Mouse (Mus musculus): ENCODE data around the gene Il23a. TPM values are rescaled to one million over a fixed set of nuclear protein-coding genes. Genes with fewer than 3 reads are reported as not detected.

Il23a gene
- polyA plus RNA-seq (2012; rRNA removed) = 0.29 and 0.61 TPM in 2 replicates

DNA sequence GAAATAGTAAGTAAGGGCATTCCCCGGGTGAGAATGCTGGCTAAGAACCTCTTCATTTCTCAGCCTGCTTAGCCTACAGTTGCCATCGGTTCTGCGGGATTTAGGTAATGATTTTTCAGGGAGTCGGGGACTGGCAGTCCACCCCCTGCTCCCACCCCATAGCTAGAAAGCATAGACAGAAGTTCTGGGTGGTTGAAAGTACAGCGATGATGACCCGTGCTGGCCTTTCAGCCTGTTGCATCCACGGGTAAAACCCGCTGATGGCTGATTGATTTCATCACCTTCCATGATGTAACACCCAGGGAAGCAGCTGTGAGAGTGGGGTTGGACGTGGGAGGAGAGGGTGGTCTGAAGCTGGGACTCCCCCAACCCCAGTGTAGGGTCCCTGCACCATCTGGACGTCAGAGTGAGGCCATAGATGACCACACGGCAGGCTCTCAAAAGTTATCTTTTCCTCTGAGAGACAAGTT is at the start of gene Il23a:
Gene Il23a, minus strand, starts transcription at position 51 of the 470 bp plus-strand sequence.

DNA sequence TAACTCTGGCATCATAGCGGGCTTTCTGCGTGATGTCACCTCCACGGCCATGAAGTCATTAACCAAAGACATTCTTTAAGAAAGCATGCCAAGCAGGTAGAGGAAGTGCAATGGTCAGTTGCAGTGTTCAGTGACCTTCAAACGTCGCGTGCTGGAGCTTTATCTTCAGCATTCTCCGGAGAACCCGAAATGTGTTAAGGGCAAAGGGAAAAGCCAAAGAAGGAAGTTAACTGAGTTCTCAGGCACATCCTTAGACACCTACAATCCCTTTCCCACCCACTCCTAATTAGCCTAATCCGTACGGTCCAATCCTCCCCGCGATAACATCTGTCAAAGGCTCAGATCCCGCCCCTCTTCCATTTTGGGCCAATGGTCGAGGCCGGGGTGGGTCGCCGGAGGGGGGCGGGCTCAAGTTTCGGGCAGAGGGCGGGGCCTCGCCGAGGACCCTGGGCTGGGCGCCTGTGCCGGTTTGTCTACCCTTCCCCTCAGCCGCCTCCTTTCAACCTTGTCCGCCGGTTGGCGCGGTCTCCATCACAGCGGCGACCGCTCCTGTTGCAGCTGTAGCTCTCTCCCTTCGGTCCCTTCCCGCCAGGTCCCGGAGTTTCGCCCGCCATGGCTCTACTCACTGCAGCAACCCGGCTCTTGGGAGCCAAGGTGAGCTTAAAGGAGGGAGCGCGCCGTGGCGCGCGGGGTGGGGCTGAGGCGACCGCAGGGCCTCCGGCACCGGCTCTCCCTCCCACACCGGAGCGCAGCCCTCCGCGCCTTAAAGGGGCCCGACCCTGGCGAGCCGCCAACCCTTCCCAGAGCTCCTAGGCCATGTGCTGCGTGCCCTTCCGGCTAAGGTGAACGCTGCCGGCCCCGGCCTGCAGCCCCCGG is 39.0 kb upstream of the Il23a start, which contains the start of gene Cs:
Gene Cs, plus strand, starts transcription at position 429 of the 876 bp plus-strand sequence.

DNA sequence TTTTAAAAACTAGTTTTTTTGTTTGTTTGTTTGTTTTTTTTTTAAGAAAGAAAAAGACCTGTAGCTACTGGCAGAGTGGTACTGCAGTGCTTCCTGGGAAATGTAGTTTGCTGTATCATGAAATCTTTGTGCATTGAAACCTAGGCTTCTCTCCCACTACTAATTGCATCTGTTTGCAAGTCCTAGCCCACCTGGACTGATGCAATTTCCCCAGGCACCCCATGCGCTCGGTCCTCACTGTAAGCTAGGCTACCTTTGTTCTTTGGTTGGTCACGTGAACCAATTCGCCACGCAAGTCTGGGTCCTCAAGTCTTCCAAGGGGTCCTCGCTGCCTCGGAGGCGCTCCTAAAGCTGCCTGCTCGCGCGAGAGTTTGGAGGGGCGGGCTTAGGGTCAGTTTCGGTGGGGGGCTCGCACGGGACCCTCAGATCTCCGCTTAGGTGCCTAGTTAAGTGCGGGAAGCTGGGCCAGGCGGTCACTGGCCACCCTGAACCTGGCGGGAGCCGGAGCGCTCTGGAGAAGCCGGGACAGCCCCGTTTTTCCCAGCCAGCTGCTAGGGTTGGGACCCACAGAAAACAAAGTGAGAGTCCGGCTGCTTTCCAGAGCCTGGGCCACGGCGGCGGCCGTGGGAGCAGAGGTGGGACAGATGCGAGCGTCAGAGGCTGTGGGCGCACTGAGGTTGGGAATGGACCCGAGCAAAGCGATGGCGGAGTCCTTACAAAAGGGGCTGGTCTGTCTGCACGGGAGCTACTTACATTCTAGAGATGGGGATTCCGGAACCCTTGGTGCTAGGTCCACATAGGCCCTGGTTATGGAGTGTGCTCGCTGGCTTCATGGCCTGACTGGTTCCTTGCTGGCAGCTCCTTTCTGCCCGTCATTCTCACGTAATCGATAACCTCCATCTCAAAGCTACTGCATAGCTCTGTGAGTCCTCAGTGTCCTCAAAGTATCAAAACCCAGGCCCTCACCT is 23.9 kb upstream of the Il23a start, which contains the start of gene Cnpy2:
Gene Cnpy2, plus strand, starts transcription at position 319 of the 968 bp plus-strand sequence.

DNA sequence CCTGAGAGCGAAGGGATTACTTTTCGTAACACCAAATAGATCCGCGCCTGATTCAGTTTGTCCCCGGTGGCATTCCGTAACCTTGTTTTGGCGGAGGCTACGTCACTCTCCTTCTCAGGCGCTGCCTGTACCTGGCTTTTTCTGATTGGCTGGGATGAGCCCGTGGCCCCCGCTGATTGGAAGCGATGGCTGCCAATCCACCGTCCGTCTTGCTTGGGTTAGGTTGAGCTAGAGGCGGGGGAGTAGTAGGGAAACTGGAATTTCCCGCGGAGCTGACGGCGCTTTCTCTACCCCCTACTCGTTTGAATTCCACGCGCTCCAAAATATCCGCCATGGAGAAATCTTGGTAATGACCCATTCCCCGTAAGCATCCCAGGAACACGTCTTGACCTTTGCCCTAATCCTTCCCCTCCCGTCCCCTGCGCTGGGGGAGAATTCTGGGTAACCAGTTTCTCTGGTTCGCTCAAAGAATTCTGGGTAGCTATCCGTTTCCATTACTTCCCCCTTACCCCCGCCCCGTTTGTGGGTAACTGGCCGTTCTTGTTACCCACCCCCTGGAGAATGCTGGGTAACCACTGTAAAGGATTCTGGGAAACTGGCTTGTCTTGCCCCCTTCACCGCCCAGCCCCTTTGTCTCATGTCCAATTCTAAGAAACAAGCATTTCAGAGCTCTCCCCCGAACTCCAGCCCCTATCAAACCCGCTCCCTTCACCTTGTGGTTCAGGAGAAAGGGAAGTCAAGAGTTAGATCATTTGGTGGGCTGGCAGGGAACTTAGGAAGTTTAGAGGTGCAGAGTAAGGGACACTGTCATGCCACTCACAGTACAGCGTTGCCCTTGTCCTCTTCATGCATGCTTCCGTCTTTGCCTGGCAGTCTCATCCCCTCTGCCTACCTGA is 4.8 kb upstream of the Il23a start, which contains the start of gene Pan2:
Gene Pan2, plus strand, starts transcription at position 210 of the 896 bp plus-strand sequence.

DNA sequence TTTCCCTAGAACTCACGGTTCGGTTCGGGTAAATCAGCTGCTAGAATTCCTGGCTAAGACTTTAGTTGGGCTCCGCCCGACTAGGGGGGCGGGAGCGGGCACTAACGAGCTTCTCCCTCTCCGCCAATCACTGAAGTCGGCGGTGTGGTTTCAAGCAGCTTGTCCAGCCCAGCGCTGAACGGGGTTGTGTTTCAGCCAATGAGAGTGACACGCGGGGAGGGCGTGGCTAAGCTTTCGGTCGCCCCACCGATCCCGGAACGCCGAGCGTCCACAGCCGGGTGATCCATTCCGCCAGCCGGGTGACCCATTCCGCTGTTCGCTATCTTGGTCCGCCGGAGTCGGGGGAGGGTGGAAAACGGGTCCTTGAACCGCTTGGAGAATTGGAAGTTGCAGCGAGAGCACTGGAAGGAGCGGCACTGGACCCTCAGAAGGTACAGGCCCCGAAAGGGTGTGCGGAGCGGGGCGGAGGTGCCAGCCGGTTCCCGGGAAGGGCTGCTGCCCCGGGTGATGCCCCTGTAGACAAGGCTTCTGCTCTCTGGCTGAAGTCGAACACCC is 28.2 kb downstream of the Il23a start, which contains the start of gene Stat2:
Gene Stat2, plus strand, starts transcription at position 273 of the 555 bp plus-strand sequence.

DNA sequence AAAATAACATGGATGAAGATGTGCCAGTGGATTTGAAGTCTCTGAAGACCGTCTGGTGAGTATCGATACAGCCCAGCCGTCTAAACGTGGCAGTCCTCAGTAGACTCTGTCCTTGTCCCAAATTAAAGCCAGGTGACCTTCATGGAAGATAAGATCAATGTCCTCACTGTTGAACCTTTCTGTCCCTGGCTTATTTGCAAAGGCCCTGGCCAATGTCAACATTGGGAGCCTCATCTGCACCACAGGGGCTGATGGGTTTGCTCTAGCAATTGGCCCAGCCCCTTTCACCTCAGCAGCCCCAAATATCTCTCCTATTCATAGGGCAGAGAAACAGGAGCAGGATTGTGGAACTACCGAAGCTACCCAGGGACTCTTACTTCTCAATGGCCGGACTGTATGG is 30.2 kb downstream of the Il23a start, which contains the start of gene Apof:
Gene Apof, plus strand, starts transcription at position 301 of the 400 bp plus-strand sequence.

DNA sequence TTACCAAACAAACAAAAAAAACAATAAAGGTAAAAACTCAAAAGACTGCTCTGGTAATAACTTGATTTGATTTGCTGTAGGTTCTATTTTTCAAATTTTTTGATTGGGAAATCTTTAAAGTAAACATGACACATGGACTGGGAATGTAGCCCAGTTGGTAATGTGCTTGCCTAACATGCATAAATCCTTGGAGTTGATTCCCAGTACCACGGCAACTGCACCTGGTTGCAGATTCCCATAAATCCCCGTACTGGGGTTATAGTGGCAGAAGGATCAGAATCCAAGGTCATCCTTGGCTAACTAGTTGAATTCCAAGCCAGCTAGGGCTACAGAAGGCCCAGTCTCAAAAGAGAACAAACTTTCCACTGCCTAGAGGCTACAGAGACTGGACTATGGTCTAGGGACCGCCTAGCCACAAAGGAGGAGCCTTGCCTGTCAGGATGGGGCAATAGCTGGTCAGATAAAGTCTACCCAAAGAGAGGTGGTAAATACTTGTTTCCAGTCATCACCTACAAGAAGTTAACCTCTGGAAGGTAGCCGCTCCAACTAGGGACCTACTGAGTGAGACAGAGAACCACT is 44.8 kb downstream of the Il23a start, which contains the start of gene Apon:
Gene Apon, plus strand, starts transcription at position 420 of the 579 bp plus-strand sequence.

Other genes starting within 250 kb of the Il23a start
- 112 and 146 TPM in 2 replicates for gene Ptges3, start 239.8 kb downstream of the Il23a start, polyA plus RNA-seq (2012; rRNA removed)
- 3,893 and 4,487 TPM in 2 replicates for gene Atp5b, start 215.5 kb downstream of the Il23a start, polyA plus RNA-seq (2012; rRNA removed)
- 25.7 and 32.3 TPM in 2 replicates for gene Baz2a, start 207.2 kb downstream of the Il23a start, polyA plus RNA-seq (2012; rRNA removed)
- 138 and 141 TPM in 2 replicates for gene Rbms2, start 118.5 kb downstream of the Il23a start, polyA plus RNA-seq (2012; rRNA removed)
- 5.7 TPM in 2 replicates for gene Gls2, start 104.3 kb downstream of the Il23a start, polyA plus RNA-seq (2012; rRNA removed)
- 10.6 and 15.3 TPM in 2 replicates for gene Spryd4, start 86.9 kb downstream of the Il23a start, polyA plus RNA-seq (2012; rRNA removed)
- 0.12 TPM in 1 of 2 replicates, not detected in the other for gene Mip, start 72.9 kb downstream of the Il23a start, polyA plus RNA-seq (2012; rRNA removed)
- gene Timeless, start 66.7 kb downstream of the Il23a start, polyA plus RNA-seq (2012; rRNA removed) = 6.4 and 6.9 TPM in 2 replicates
- 0.11 and 0.21 TPM in 2 replicates for gene Apon, start 44.7 kb downstream of the Il23a start, polyA plus RNA-seq (2012; rRNA removed)
- 2.3 and 6.0 TPM in 2 replicates for gene Apof, start 30.1 kb downstream of the Il23a start, polyA plus RNA-seq (2012; rRNA removed)
- gene Stat2, start 28.2 kb downstream of the Il23a start, polyA plus RNA-seq (2012; rRNA removed) = 28.9 and 36.7 TPM in 2 replicates
- 24.5 and 31.2 TPM in 2 replicates for gene Pan2, start 4.6 kb upstream of the Il23a start, polyA plus RNA-seq (2012; rRNA removed)
- gene Cnpy2, start 23.7 kb upstream of the Il23a start, polyA plus RNA-seq (2012; rRNA removed) = 72.8 and 101 TPM in 2 replicates
- gene Cs, start 39.0 kb upstream of the Il23a start, polyA plus RNA-seq (2012; rRNA removed) = 177 and 181 TPM in 2 replicates
- gene Coq10a, start 70.2 kb upstream of the Il23a start, polyA plus RNA-seq (2012; rRNA removed) = 138 and 189 TPM in 2 replicates
- 54.4 and 59.6 TPM in 2 replicates for gene Ankrd52, start 78.4 kb upstream of the Il23a start, polyA plus RNA-seq (2012; rRNA removed)
- 0.21 and 0.40 TPM in 2 replicates for gene Slc39a5, start 102.5 kb upstream of the Il23a start, polyA plus RNA-seq (2012; rRNA removed)
- 19.7 and 26.6 TPM in 2 replicates for gene Nabp2, start 112.7 kb upstream of the Il23a start, polyA plus RNA-seq (2012; rRNA removed)
- gene Rnf41, start 112.9 kb upstream of the Il23a start, polyA plus RNA-seq (2012; rRNA removed) = 50.0 and 57.7 TPM in 2 replicates
- 130 and 148 TPM in 2 replicates for gene Smarcc2, start 160.5 kb upstream of the Il23a start, polyA plus RNA-seq (2012; rRNA removed)
- gene Myl6, start 195.4 kb upstream of the Il23a start, polyA plus RNA-seq (2012; rRNA removed) = 1,000 and 1,018 TPM in 2 replicates
- gene Myl6b, start 199.9 kb upstream of the Il23a start, polyA plus RNA-seq (2012; rRNA removed) = 4.9 and 5.2 TPM in 2 replicates
- 72.6 and 73.1 TPM in 2 replicates for gene Esyt1, start 227.1 kb upstream of the Il23a start, polyA plus RNA-seq (2012; rRNA removed)
- gene Zc3h10, start 249.0 kb upstream of the Il23a start, polyA plus RNA-seq (2012; rRNA removed) = 18.0 and 21.1 TPM in 2 replicates

Data from ovary, adult 2 months (tissue).